Mouse (Mus musculus) megakaryocyte progenitor cell, adult 5-6 weeks (primary cell): ENCODE measurements around the gene Zfp94. TPM values are rescaled to one million over a fixed set of nuclear protein-coding genes. Genes with fewer than 3 reads are reported as not detected.
A peak's percentile ranks its signal among the peaks of the same experiment; 100 is the strongest.

ENCODE experiments used
- ATAC-seq: replicated peaks from 2 replicates; pipeline ENCODE4 v1.8.0; 2016; ENCODE audit warnings: mild to moderate bottlenecking, moderate TSS enrichment, inconsistent platforms; ENCODE audit not compliant: poor library complexity
- total RNA-seq, 2 experiments: library from RNA; stranded (forward) in 1 of 2; stranded (reverse) in 1 of 2; fragments of 157-497, 149-512 nt in 1 of 2; fragments of 200-1000 nt in 1 of 2; gene quantifications; 2 replicates each; pipeline versions ENCODE4 v1.2.3 to v1.2.4; 2015 to 2017

Zfp94 gene
- total RNA-seq, 2 experiments from 2014 or later = 3.6 to 5.0 TPM

DNA sequence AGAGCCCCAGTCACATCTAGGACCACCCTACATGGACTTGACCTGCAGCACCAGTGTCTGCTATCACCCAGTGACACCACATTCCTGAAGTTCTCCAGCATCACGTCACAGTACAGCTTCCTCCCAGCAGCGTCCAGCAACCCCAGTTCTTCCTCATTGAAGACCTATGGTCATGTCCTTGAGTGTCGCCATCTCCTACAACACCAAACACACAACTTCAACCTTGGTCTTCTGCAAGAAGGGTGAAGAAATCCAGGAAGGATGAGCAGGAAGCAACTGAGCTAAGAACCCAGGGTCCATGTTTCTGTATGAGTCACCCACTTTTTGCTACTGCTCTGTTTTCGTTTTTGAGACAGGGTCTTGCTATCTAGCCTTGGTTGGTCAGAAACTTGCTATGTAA is 6.1 kb upstream of the Zfp94 start:
- ATAC-seq = peak; percentile 72

DNA sequence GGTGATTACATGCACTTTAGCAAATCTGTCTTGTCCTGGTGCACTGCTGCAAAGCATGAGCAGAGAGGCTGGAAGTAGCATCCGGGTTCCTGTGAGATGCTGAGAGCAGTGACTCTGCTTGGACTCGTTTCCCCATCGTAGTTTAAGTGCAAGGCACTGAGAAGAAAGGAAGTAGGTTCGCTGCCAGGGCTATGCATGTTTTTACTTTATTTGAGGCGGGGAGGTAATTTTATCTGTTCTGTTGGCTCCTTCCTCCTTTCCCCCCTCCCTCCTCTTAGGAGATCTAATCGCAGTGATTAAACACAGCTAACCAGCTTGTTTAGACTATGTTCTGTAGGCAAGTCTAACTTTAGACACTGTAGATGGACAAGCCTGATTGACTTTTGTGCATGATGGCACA is 2.5 kb upstream of the Zfp94 start:
- ATAC-seq = no peak

DNA sequence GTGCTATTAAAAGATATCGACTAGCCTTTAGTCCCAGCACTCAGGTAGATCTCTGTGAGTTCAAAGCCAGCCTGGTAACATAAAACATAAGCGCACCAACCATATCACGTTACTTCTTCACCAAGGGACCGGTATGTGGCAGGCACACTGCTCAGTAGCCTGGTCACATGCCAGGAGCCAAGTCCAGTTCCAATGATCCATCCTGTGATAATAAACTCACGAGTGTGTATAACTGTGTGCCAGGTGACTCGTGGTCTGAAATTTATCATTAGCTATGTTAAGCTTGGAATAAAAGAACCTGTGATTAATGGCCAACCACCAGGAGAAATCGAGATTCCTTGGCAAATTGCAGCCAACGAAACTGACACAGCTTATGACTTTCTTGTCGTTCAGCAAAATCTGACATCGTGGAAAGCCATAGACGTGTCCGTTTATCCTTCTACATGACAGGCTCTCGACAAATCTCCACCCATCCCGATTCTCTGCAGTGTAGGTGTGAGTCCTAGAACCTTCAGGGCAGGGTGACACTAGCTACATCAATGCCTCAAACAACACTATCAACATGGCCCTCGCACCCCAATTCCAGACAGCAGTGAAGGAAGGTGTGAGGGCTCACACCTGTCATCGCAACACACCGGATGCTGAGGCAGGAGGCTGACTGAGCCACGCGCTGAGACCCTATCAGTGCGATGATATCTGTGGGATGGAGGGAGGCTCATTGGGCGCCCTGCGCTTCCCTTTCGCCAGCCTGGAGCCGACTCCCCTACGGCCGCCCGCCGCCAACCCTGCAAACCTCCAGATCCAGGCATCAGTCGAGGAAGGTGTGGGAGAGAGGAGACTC is 520 bp downstream of the Zfp94 start:
- ATAC-seq = peak; percentile 60

DNA sequence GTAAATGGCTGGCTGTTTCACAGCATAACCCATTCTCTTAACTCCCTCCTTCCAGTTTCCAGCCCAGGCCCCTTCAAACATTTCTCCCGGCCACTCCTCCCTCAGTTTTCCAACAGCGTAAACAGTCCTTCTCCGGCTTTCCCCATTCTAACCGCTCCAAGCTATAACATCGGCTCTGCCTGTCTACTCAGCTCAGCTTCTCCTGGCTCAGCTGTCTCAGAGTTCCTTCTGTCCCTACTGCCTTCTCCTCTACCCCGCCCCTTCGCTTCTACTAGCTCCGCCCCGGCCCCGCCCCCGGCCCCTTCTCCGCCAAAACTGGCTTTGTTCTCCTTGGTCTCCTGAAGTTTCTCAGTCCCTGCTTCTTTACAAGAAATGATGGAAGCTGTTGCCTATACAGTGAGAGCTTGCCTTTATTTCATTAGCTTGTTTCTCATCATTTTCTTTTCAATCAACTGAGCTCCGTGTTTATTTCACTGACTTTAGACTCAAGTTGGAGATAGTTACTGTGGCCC is 15.6 kb downstream of the Zfp94 start, which contains the start of gene Zfp61:
TSS of gene Zfp61 (minus strand) at position 462 of the 512 bp plus-strand sequence.
- peak; percentile 75 for ATAC-seq

DNA sequence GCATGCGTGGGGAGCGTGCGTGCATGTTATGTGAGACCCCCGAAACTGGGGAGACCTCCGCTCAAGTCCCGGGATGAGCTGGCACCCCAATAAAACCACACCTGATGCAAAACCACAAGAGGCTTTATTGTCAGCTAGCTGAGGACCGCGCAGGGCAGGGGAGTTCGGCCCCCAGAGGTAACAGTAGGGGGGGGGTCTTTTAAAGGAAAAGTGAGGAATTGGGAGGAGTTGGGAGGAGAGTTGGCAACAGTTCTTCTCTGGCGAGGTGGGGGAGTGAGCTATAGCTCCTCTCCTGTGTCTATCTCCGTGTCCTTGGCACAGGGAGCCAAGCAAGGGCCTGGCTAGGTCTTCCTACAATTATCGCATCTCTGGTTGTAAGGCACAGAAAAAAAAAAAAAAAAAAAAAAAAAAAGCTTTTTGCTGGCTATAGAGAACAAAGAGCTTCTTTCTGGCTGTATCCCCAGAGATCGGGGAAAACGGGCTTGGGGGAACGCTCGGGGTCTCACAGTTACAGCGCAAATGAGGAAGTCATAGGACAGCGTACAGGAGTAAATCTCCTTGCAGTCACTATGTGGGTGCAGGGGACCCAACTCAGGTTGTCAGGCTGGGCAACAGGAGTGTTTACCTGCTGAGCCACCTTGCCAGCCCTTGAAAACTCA is 16.5 kb downstream of the Zfp94 start:
- ATAC-seq = 0 out of 2 replicates have a peak, but pooled peaks have one; percentile 20

DNA sequence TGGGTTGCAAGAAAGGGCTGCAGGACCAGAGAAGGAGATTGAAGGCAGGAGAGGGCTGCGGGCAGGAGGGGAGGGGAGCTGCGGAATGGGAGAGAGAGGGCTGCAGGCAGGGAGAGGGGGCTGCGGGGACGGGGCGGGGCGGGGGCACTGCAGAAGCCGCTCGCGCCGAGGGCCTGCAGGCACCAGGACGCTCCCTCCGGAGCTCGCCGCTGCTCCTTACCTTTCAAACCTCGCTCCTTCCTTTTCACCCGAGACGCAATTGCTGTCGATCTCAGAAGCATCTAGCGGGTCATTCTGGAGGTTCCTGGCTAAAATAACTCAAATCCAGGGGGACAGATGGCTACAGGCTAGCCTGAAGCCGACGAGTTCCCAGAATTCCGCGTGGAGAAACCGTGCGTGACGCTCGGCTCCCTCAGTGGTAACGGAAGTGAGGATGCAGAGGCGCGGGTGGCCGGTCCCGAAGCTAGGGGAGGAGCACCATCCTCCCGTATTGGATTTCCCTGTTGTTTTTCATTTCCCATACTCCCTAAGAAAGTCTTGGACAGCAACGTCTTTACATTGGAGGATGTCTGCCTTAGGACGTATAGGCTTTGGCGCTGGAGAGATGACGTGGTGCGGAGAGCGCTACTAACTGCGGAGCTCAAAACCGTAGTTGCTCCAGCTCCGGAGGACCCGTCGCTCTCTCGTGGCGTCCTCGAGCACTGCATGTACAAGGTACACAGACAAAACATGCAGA is 17.3 kb downstream of the Zfp94 start:
- peak; percentile 95 for ATAC-seq

DNA sequence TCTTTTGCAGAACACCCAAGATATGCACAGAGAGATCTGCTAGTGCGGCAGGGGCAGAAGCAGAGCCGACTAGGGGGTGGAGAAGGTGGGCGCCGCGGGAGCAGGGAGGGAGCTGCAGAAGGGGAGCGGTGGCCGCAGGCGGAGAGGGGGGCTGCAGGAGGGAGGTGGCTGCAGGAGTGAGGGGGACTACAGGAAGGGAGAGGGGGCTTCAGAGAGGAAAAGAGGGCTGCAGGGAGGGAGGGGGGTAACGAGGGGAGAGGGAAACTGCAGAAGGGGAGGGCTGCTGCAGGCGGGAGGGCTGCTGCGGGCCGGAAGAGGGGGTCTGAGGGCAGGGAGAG is 17.9 kb downstream of the Zfp94 start:
- no peak for ATAC-seq

DNA sequence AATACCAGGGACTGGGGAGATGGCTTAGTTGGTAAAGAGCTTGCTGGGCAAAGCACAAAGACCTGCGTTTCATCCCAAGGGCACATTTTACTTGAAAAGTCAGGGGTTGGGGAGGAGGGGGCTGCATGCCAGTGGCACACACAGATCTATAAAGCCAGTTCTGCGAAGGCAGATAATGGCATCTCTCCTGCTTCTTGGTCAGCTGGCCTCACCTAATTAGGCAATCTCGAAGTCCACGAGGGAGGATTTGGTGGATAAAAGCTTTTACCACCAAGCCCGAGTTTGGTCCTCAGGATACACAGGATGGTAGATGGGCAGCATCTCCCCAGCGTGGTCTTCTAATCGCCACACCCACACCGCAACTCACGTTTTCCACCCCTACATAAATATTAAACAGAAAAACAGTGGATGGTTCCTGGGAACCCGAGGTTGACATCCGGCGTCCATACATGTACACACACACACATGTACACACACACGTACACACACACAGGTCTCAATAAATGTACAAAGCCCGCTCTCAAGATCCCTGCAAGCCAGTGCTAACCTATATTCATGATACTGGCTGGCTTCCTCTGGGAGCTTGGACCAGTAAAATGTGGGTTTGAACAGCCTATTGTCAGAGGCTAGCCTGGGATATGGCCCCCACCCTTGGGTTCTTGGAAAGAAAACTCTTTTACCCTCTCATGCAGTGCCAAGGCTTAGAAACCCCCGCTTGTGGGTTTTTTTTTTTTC is 18.9 kb downstream of the Zfp94 start:
- no peak for ATAC-seq

DNA sequence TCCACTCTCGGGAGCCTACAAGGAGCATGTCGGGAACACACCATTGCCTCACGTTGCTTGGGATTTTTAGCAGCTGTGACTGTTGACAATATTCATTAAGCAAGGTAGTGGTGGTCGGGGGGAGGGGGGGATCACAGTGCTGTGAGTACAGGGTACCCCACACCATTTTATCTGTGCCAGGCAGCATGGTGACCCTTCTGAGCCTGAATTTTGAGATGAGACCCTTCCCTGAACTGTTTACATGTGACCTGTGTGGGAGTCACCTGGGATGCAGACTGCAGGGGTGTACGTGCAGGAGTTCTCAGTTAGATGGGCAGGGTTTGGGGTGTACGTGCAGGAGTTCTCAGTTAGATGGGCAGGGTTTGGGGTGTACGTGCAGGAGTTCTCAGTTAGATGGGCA is 20.1 kb downstream of the Zfp94 start:
- no peak for ATAC-seq

DNA sequence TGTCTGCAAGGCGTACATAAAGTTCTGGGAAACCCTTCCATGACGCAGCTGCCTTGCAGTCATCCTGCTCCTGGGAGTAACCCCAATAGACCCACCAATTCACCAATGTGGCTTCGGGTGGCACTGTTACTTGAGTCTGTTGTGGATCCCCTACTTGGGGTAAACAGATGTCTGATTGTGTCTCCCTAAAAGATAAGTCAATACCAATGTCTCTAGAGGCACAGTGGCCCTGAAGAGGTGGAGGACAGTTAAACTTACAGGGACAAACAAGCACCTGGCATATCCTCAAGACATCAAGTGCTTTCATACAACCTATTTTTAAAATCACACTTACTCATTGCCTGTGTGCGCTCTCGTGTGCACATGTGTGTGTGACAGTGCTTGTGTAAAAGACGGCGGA is 21.1 kb downstream of the Zfp94 start:
- no peak for ATAC-seq

DNA sequence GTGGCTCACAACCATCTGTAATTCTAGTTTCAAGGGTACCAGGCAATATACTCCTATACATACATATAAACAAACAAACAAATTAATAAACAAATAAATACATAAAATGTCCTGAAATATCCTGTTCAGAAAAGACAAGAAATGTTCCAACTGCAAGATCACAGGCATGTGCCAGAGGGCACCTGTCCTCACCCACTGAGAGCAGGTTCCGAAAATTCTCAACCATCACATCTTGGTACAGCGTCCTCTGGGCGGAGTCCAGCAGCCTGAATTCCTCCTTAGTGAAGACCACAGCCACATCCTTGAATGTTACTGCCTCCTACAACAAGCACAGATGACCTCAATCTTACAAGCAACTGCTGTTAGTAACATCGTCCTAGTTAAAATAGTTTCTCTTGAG is 21.7 kb downstream of the Zfp94 start:
- ATAC-seq = no peak

DNA sequence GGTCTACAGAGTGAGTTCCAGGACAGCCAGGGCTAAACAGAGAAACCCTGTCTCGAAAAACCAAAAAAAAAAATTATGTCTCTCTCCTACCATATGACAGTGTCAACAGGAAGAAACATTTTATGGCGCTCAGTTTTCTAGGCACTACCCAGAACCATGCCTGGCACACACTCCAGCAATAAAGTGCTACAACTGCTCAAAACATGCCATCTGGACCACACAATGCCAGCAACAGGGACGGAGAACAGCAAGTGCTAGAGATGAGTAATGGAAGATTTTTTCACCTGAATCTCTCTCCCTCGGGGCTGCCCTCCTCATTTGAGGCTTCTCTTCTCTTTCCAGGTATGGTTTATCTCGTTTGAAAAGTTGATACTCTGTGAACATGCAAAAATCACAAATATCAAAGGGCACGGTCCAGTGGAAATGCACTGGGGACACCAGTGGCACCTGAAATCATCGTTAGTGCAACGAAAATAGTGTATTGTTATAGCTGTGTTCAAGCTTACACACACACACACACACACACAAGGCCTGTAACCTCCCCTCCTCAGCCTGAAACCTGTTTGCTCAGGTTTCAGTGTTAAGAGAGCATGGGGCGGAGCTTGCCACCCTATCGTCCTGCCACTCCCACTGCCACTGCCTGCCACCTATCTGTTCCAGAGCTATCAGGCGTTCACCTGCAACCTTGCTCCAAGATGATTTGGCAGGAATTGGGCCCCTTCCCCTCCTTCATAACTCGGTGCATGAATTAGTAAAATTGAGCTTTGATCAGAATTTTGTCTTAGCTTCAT is 23.2 kb downstream of the Zfp94 start:
- ATAC-seq = no peak

DNA sequence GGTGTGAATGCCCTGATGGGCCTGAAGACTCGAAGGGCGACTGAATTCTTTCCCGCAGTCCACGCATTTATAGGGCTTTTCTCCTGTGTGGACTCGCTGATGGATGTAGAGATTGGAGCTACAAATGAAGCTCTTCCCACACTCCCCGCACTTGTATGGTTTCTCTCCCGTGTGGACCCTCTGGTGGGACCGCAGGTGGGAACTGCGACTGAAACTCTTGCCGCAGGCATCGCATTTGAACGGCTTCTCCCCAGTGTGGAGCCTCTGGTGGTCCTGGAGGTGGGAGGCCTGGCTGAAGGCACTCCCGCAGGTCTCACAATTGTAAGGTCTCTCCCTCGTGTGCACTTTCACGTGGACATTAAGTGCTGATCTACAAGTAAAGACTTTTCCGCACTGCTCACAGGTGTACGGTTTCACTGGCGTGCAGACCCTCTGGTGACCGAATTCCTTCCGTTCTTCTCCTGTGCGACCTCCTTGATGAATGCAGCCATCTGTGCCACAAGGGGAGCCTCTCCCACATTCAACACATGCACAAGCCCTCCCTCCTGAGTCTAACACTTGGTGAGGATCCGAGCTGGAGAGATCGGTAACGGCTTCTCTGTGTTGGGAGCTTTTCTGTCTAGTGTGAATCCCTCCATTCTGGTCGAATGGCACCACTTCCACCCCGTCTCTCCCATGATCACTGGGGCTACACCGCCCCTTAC is 24.9 kb downstream of the Zfp94 start:
- ATAC-seq = no peak

DNA sequence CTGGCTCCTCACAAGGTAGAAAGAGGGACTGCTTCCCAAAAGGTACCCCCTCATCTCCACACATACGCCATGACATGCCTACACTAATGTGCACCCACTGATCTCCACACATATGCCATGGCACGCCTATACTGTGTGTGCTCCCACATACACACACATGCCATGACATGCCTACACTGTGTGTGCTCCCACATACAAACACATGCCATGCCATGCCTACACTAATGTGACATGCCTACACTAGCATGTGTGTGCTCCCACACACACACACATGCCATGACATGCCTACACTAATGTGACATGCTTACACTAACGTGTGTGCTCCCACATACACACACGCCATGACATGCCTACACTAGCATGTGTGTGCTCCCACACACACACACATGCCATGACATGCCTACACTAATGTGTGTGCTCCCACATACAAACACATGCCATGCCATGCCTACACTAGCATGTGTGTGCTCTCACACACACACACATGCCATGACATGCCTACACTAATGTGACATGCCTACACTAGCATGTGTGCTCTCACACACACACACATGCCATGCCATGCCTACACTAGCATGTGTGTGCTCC is 26.3 kb downstream of the Zfp94 start:
- no peak for ATAC-seq

DNA sequence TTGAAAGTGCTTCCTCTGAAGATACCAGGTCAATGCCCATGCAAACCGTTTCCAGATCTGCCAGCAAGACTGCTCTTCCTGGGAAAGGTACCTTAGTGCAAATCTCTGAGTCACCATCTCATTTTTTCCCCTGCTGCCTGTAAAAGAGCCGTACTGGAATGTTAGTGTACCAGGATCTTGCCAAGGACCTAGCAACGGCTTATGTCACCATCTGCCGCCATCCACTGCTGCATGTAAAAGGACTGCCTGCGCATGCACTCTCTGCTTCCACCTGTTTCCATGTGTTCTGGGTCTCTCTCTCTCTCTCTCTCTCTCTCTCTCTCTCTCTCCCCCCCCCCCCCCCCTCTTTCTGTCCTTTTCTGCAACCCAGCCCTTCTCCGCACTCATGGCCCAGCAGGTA is 28.0 kb downstream of the Zfp94 start:
- ATAC-seq = no peak

DNA sequence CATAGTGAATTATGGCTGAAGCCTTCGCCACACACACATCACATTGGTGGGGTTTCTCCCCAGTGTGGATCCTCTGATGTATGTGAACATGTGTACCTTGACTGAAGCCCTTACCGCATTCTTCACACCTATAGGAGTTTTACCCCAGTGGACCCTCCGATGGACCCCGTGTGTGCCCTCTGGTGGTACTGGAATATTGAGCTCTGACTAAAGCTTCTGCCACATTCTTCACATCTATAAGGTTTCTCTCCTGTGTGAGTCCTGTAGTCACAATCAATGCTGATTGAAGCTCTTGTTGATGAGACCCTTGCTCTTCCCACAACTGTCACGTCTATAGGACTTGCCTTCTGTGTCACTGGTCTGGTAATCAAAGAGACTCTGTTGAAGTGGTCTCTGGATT is 28.8 kb downstream of the Zfp94 start:
- no peak for ATAC-seq

DNA sequence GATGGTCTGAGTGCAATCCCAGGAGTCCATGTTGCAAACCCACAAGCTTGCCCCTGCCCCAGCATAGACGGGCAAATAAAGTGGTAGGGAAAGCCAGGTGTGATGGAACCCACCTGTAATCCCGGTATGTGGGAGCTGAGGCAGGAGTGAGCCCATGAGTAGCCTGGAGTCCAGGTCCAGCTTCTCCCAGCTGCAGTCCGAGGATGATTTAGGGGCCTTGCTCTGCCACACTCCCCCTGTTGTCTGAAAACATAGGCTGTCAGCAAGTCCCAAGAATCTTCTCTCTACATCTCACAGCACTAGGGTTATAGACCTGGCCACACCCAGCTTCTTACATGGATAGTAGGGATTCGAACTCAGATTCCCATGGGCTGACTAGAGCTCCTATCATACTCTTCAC is 29.6 kb downstream of the Zfp94 start:
- no peak for ATAC-seq

DNA sequence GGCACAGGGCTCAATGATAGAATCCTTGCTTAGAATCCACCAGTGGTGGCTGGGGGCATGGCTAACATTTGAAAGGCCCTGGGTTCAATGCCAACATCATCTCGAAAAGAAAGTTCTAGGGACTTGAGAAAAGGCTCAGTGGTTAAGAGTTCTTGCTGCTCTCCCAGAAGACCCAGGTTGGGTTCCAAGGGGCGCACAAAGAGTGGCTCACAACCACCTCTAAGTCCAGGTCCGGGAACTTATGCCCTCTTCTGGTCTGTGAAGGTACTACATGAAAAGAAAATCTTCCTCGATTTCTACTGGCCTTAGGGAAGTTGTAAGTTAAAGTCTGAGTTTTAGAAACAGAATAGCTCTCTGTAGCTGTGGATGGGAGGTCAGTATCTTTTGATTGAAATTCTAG is 30.4 kb downstream of the Zfp94 start:
- ATAC-seq = peak; percentile 57; the same call in 1 of the 2 replicates

DNA sequence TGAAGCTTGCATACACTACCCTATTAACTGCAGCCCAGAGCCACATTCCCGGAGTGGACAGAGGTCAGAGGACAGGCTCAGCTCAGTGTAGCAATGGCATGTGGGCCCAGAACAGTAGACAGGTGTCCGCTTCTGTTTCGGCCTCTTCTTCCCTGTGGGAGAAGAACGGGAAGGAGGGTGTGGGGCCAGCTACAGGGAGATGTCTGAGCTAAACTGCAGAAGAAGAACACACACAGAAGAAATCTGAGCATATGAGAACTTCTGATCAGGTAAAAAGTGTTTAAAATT is 35.7 kb downstream of the Zfp94 start:
- ATAC-seq = no peak
